Mouse (Mus musculus) embryonic facial prominence, embryonic 14.5 days (tissue): ENCODE measurements around the gene Col23a1. TPM values are rescaled to one million over a fixed set of nuclear protein-coding genes. Genes with fewer than 3 reads are reported as not detected.
A peak's percentile ranks its signal among the peaks of the same experiment; 100 is the strongest.

ENCODE experiments used
- ATAC-seq: fragments of 200-750 bp; cut with Nextera tagmentation; 2 replicates; pipeline ENCODE4 v1.8.0; 2017; ENCODE audit warnings: low read depth, moderate number of reproducible peaks, moderate TSS enrichment
- DNase-seq: peaks from one replicate; pipeline ENCODE4 v3.0.0-alpha.2; 2015; ENCODE audit warnings: low spot score
- H3K27ac ChIP-seq: fragments of 300-500 bp; sonication (generic); replicated peaks from 2 replicates; pipeline ENCODE4 v1.5.1; 2014; ENCODE audit warnings: low read depth, mild to moderate bottlenecking, low read length, moderate library complexity
- H3K27me3 ChIP-seq: fragments of 300-500 bp; sonication (generic); replicated peaks from 2 replicates; pipeline ENCODE4 v1.6.1; 2014; ENCODE audit warnings: low read length; ENCODE audit not compliant: control insufficient read depth, insufficient read depth
- H3K36me3 ChIP-seq: fragments of 300-500 bp; sonication (generic); 2 replicates; pipeline ENCODE4 v1.6.1; 2014; ENCODE audit warnings: low read length, mixed read lengths; ENCODE audit not compliant: control insufficient read depth, insufficient read depth
- H3K4me1 ChIP-seq: fragments of 300-500 bp; sonication (generic); 2 replicates; pipeline ENCODE4 v1.6.1; 2014; ENCODE audit warnings: antibody characterized with exemption, low read length; ENCODE audit not compliant: control insufficient read depth, insufficient read depth
- H3K4me2 ChIP-seq: fragments of 300-500 bp; sonication (generic); 2 replicates; pipeline ENCODE4 v1.6.1; 2014; ENCODE audit warnings: low read depth, mild to moderate bottlenecking, low read length, moderate library complexity, mixed read lengths
- H3K4me3 ChIP-seq: fragments of 300-500 bp; sonication (generic); 2 replicates; pipeline ENCODE4 v1.5.1; 2014; ENCODE audit warnings: low read depth, mild to moderate bottlenecking, low read length
- H3K9ac ChIP-seq: fragments of 300-500 bp; sonication (generic); 2 replicates; pipeline ENCODE4 v1.6.1; 2014; ENCODE audit warnings: low read depth, mild to moderate bottlenecking, low read length, moderate library complexity, mixed read lengths
- H3K9me3 ChIP-seq: fragments of 300-500 bp; sonication (generic); 2 replicates; pipeline ENCODE4 v1.6.1; 2016; ENCODE audit warnings: low read length; ENCODE audit not compliant: control insufficient read depth
- WGBS: fragments of 180-500 bp; shearing (Covaris S2); extraction: QIAGEN DNeasy Blood & Tissue Kit; methylation state at CpG from one replicate; pipeline ENCODE4 v1.1.7; 2014; 5-methylcytosine and 5-hydroxymethylcytosine counted together
- polyA plus RNA-seq: library from polyadenylated mRNA; unstranded; fragments of >200 nt; fragmentation: Nextera tagmentation; extraction: Ambion mirVana; gene quantifications from 2 replicates; pipeline ENCODE4 v1.2.1, GENCODE M21; 2014

Col23a1 gene
- polyA plus RNA-seq, 1 experiment from 2014 or later: 20.2 TPM

GRCm38 (mm10) chr11:51274418-51274817 lies 15.3 kb upstream of the Col23a1 start:
- Histone ChIP-seq H3K9me3 (no peaks in the 10 kb centered on the region), H3K4me3 (no peak overlapping the region), H3K27ac (no peak overlapping the region), H3K36me3 (peaks cover 79% of the 10 kb centered on the region), H3K9ac (no peak overlapping the region), H3K4me1 (no peaks in the 10 kb centered on the region), H3K27me3 (no peaks in the 10 kb centered on the region), H3K4me2 (no peak overlapping the region)
- DNase-seq (no peak), ATAC-seq (no peak)
- WGBS: 80% methylated on average over 1 of the region's 1 CpGs

- Histone ChIP-seq H3K4me2 (peak overlapping the region; percentile 86), H3K36me3 (peaks cover 1% of the 10 kb centered on the region; the same call in 1 of the 2 replicates), H3K27ac (peak overlapping the region; percentile 61), H3K9ac (peak overlapping the region; percentile 70), H3K27me3 (no peaks in the 10 kb centered on the region), H3K4me1 (peaks cover 7% of the 10 kb centered on the region; the same call in 1 of the 2 replicates), H3K9me3 (no peaks in the 10 kb centered on the region), H3K4me3 (peak overlapping the region; percentile 64)
- DNase-seq (peak; percentile 71), ATAC-seq (peak; percentile 87)
- WGBS: 2% methylated on average over 51 of the region's 74 CpGs
These were observed 591 bp downstream of the Col23a1 start for GRCm38 (mm10) chr11:51290066-51290955.

DNA sequence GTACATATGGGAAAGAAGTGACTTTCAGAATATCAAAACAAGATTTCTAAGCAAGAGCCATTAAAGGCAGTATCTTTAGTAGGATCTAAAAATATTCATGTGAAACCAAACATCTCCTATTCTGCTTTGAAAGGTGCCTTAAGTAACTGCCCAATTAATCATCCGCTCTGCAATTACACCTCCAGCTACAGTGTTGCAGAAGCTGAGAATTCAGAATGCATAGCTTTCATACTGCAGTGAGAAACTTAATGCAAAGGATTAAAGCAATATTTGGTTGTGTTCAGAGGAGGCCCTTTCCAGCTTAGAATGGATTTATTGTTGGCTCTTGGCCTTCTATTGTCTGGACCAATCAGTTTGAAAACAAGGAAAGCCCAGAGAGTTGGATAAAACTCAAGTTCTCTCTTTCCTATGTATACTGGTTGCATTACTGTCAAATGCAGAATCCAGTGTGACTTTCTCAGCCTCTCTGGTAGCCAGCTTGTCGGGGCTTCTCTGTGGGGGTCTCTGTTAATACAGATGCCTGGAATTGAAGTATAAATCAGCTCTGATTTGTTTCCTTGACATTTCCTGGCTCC lies 4.3 kb downstream of the Col23a1 start:
- no peak overlapping the region for H3K4me2 ChIP-seq
- 50% methylated on average over 2 of the region's 2 CpGs for WGBS
- H3K27me3 ChIP-seq: no peaks in the 10 kb centered on the region
- no peak overlapping the region for H3K4me3 ChIP-seq
- no peaks in the 10 kb centered on the region for H3K9me3 ChIP-seq
- H3K36me3 ChIP-seq: no peaks in the 10 kb centered on the region
- H3K9ac ChIP-seq: no peak overlapping the region
- no peak overlapping the region; the same call in 1 of the 2 replicates for H3K27ac ChIP-seq
- H3K4me1 ChIP-seq: peaks cover 7% of the 10 kb centered on the region; the same call in 1 of the 2 replicates
- ATAC-seq (no peak), DNase-seq (peak; percentile 79)

- Histone ChIP-seq H3K4me2 (no peak overlapping the region), H3K9ac (no peak overlapping the region), H3K27ac (no peak overlapping the region), H3K27me3 (no peaks in the 10 kb centered on the region), H3K4me3 (no peak overlapping the region), H3K36me3 (no peaks in the 10 kb centered on the region), H3K4me1 (peaks cover 7% of the 10 kb centered on the region; the same call in 1 of the 2 replicates), H3K9me3 (no peaks in the 10 kb centered on the region)
- WGBS: 76% methylated on average over 3 of the region's 3 CpGs
- DNase-seq (no peak), ATAC-seq (no peak)
These were observed 6.0 kb downstream of the Col23a1 start for GRCm38 (mm10) chr11:51295742-51296141.

GRCm38 (mm10) chr11:51298691-51299090 lies 9.0 kb downstream of the Col23a1 start:
- ATAC-seq: no peak
- Histone ChIP-seq H3K4me2 (no peak overlapping the region), H3K4me3 (no peak overlapping the region), H3K9ac (no peak overlapping the region), H3K27ac (no peak overlapping the region), H3K27me3 (no peaks in the 10 kb centered on the region), H3K4me1 (peaks cover 3% of the 10 kb centered on the region; the same call in 1 of the 2 replicates), H3K36me3 (no peaks in the 10 kb centered on the region), H3K9me3 (no peaks in the 10 kb centered on the region)
- no peak for DNase-seq
- WGBS: 83% methylated on average over 4 of the region's 4 CpGs

DNA sequence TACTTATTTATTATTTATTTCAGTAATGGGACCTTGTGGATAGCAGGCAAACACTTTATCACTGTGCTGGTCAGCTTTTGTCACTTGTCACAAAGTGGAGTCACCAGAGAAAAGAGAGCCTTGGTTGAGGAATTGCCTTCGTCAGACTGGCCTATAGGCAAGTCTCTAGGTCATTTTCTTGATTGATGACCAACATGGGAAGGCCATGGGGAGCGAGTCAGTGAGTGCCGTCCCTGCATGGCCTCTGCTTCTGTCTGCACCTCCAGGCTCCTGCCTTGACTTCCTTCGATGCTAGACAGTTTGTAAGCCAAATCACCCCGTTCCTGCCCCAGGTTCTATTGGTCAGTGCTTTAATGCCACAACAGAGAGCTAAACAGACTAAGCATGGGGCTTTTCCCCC lies 12.7 kb downstream of the Col23a1 start:
- Histone ChIP-seq H3K4me1 (peaks cover 7% of the 10 kb centered on the region), H3K9me3 (no peaks in the 10 kb centered on the region), H3K4me2 (no peak overlapping the region), H3K4me3 (no peak overlapping the region), H3K36me3 (no peaks in the 10 kb centered on the region), H3K27ac (no peak overlapping the region), H3K27me3 (no peaks in the 10 kb centered on the region), H3K9ac (no peak overlapping the region)
- DNase-seq (no peak), ATAC-seq (no peak)
- 79% methylated on average over 5 of the region's 5 CpGs for WGBS

- Histone ChIP-seq H3K9ac (no peak overlapping the region), H3K27me3 (no peaks in the 10 kb centered on the region), H3K27ac (no peak overlapping the region), H3K4me2 (no peak overlapping the region), H3K4me1 (peaks cover 17% of the 10 kb centered on the region), H3K9me3 (no peaks in the 10 kb centered on the region), H3K36me3 (no peaks in the 10 kb centered on the region), H3K4me3 (no peak overlapping the region)
- DNase-seq (no peak), ATAC-seq (no peak)
- 60% methylated on average over 12 of the region's 12 CpGs for WGBS
These were observed 14.3 kb downstream of the Col23a1 start for GRCm38 (mm10) chr11:51303981-51304553.

DNA sequence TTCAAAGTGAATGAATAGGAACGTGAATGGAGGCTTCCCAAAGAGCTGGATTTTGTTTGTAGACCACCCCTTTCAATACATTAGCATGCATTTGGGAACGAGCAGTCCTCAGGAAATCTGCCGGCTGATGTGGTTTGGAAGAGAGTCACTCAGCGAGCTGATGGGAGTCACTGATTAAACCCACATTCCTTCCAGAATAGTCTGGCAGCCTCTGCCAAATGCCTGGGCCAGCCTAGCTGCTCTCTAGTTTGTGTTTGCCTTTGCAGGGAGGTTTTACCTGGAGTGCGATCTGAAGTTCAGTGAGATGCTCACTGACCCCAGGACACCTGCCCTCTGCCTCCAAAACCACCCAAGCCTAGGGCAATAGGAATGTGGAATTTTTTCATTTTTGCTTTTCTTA lies 18.6 kb downstream of the Col23a1 start:
- Histone ChIP-seq H3K9me3 (no peaks in the 10 kb centered on the region), H3K27me3 (no peaks in the 10 kb centered on the region), H3K4me2 (0 out of 2 replicates have a peak overlapping the region, but pooled peaks have one; percentile 6), H3K4me3 (no peak overlapping the region), H3K36me3 (no peaks in the 10 kb centered on the region), H3K4me1 (peaks cover 17% of the 10 kb centered on the region), H3K27ac (no peak overlapping the region; the same call in 1 of the 2 replicates), H3K9ac (no peak overlapping the region)
- WGBS: 22% methylated on average over 5 of the region's 5 CpGs
- ATAC-seq: peak; percentile 67; the same call in 1 of the 2 replicates
- DNase-seq: peak; percentile 89
